Mouse (Mus musculus) thymus, adult 2 months (tissue): ENCODE data around the gene Pnpla8.

Experiments
- CTCF ChIP-seq: fragments of 200-500 bp; IDR thresholded peaks from 2 replicates; pipeline ENCODE4 v1.5.1; 2012; ENCODE audit warnings: mild to moderate bottlenecking, control low read depth, low read length, moderate library complexity, borderline replicate concordance; ENCODE audit not compliant: control insufficient read depth, poor library complexity, insufficient read depth; ENCODE audit errors: extremely low read depth
- POLR2A ChIP-seq: fragments of 200-500 bp; IDR thresholded peaks from 2 replicates; pipeline ENCODE4 v1.6.1; 2012; ENCODE audit warnings: mild to moderate bottlenecking, low read length, control low read depth, moderate library complexity; ENCODE audit not compliant: control insufficient read depth, poor library complexity, insufficient read depth; ENCODE audit errors: extremely low read depth

GRCm38 (mm10) chr12:44268728-44269302 lies 47.6 kb downstream of the Pnpla8 start:
- TF ChIP-seq CTCF (0 out of 2 replicates have a peak, but pooled peaks have one; percentile 45), POLR2A (peak; percentile 88)
